Comparison of ENCODE assay signal across 34 mouse cellular contexts in the genomic region with DNA sequence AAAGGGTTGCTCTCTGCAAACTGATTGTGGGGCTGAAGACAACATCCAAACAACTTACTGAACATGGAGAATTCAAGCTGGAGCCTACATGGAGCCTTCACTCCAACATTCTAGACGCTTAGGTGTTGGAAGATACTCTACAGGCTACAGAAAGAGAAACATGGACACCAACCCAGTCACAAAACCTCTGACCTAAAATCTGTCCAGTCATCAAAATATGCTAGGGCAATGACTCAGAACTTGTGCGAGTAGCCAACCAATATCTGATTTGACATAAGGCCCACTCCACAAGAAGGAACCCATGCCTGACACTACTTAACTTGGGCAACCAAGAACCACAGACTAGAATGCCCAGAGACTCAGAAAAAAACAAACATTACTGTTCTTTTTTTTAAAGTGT.
"Had no signal": no experiment of that assay in that cellular context is flagged by ENCODE, and none has a peak within 500 bp of the region (broad histone marks: within the 10 kb centered on the region; RNA-seq: fewer than 3 reads in every experiment).

No protein-coding gene starts in this region.

- H3K4me2 ChIP-seq: heart, embryonic 11.5 days; heart, embryonic 12.5 days; heart, embryonic 13.5 days; heart, embryonic 15.5 days; hindbrain, embryonic 12.5 days; hindbrain, embryonic 13.5 days; hindbrain, embryonic 14.5 days; hindbrain, embryonic 15.5 days; intestine, embryonic 15.5 days; kidney, embryonic 15.5 days had no signal

- H3K9ac ChIP-seq: heart, embryonic 12.5 days; heart, embryonic 13.5 days; heart, embryonic 15.5 days; hindbrain, embryonic 12.5 days; hindbrain, embryonic 13.5 days; hindbrain, embryonic 14.5 days; hindbrain, embryonic 15.5 days; intestine, embryonic 15.5 days; kidney, embryonic 15.5 days had no signal

- H3K4me3 ChIP-seq: heart, embryonic 12.5 days; heart, embryonic 13.5 days; heart, embryonic 15.5 days; hindbrain, embryonic 10.5 days; hindbrain, embryonic 12.5 days; hindbrain, embryonic 13.5 days; hindbrain, embryonic 15.5 days; intestine, embryonic 15.5 days; kidney, embryonic 15.5 days; layer of hippocampus, adult 2 months; left cerebral cortex, adult 2 months had no signal

- H3K27ac ChIP-seq: heart, embryonic 13.5 days; heart, embryonic 15.5 days; hindbrain, embryonic 10.5 days; hindbrain, embryonic 12.5 days; hindbrain, embryonic 13.5 days; hindbrain, embryonic 14.5 days; hindbrain, embryonic 15.5 days; hindbrain, postnatal 0 days; intestine, embryonic 15.5 days; kidney, embryonic 15.5 days; kidney, postnatal 0 days; layer of hippocampus, adult 2 months; left cerebral cortex, adult 2 months had no signal

- DNase-seq: heart, postnatal 10 days; heart, postnatal 14 days; heart, postnatal 36 days; heart, postnatal 4 days; kidney, adult 11 months; kidney, adult 18-20 months; kidney, adult 2 months; kidney, adult 8-10 months; kidney, adult 9 months; kidney, postnatal 10 days; kidney, postnatal 14 days; kidney, postnatal 25 days; kidney, postnatal 36 days; kidney, postnatal 4 days; layer of hippocampus, adult 9-11 months; layer of hippocampus, postnatal 36 days had no signal

- H3K27me3 ChIP-seq: heart, embryonic 12.5 days; heart, embryonic 13.5 days; heart, embryonic 15.5 days; hindbrain, embryonic 12.5 days; hindbrain, embryonic 13.5 days; hindbrain, embryonic 15.5 days; intestine, embryonic 15.5 days; kidney, embryonic 15.5 days had no signal

- ATAC-seq: hindbrain, embryonic 16.5 days; hindbrain, postnatal 0 days; inflammation-experienced regulatory T-cells, adult 6 months; intestine, embryonic 15.5 days; intestine, postnatal 0 days had no signal

- H3K9me3 ChIP-seq: heart, embryonic 12.5 days; heart, embryonic 13.5 days; heart, embryonic 15.5 days; intestine, embryonic 15.5 days; kidney, embryonic 15.5 days had no signal

- H3K4me1 ChIP-seq: heart, embryonic 12.5 days; heart, embryonic 13.5 days; heart, embryonic 15.5 days; hindbrain, embryonic 10.5 days; hindbrain, embryonic 12.5 days; hindbrain, embryonic 13.5 days; hindbrain, embryonic 15.5 days; intestine, embryonic 15.5 days; kidney, embryonic 15.5 days had no signal

- H3K36me3 ChIP-seq: heart, embryonic 12.5 days; heart, embryonic 13.5 days; heart, embryonic 15.5 days; hindbrain, embryonic 10.5 days; hindbrain, embryonic 12.5 days; hindbrain, embryonic 13.5 days; hindbrain, embryonic 15.5 days; intestine, embryonic 15.5 days; kidney, embryonic 15.5 days had no signal
